Mouse (Mus musculus): ENCODE data around the gene 1700123O20Rik. TPM values are rescaled to one million over a fixed set of nuclear protein-coding genes. Genes with fewer than 3 reads are reported as not detected.
A peak's percentile ranks its signal among the peaks of the same experiment; 100 is the strongest.

Gene 1700123O20Rik
- total RNA-seq, 2 experiments from 2014 or later, result 25.8 to 27.8 TPM

- DNase-seq (ENCODE audit: low spot score in 2 of 2), result no peak
Observed at GRCm38 (mm10) chr14:54720654-54721350, 34.8 kb downstream of the 1700123O20Rik start.

GRCm38 (mm10) chr14:54721711-54722110 is 35.7 kb downstream of the 1700123O20Rik start:
- DNase-seq (ENCODE audit: low spot score in 2 of 2), result no peak

GRCm38 (mm10) chr14:54724049-54724448 is 38.0 kb downstream of the 1700123O20Rik start:
- DNase-seq (ENCODE audit: low spot score in 2 of 2), result no peak

DNA sequence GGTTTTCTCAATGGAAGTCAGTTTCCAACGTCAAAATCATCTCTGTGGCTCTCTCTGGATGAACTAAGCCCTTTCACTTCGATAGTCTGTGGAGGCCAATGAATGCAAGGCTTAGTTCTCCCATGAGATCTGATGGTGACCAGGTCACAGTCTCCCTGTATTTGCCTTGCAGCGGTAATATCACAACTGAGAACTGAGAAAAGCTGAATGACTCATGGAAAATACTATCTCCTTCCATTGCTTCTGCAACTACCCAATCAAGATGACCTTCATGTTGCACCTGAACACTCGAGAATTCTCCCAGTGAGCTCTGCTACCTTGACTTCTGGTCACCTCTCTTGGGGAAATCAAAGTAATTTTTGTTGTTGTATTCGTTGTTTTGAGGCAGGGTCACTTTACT is 41.5 kb downstream of the 1700123O20Rik start:
- DNase-seq (ENCODE audit: low spot score in 2 of 2), result no peak

- no peak for DNase-seq (ENCODE audit: low spot score in 2 of 2)
Observed at GRCm38 (mm10) chr14:54728823-54729653, 43.0 kb downstream of the 1700123O20Rik start.

DNA sequence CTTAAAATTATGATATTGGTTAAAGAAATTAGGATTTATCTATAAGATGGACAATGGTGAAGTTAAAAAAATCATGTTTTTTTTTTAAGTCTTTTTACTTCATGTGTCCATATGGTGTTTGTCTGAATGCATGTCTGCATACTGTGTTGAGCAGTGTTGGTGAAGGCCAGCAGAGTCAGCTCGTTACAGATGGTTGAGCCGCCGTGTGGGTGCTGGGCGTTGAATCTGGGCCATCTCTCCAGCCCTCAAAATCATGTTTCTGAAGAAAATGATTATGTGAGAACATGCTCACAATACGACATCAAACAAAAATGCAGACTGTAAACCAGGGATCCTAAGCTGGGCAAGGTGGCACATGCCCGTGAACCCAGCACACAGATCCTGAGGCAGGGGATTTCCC is 44.3 kb downstream of the 1700123O20Rik start:
- peak in 1 of 2 experiments; percentile 44 for DNase-seq (ENCODE audit: low spot score in 2 of 2)

DNA sequence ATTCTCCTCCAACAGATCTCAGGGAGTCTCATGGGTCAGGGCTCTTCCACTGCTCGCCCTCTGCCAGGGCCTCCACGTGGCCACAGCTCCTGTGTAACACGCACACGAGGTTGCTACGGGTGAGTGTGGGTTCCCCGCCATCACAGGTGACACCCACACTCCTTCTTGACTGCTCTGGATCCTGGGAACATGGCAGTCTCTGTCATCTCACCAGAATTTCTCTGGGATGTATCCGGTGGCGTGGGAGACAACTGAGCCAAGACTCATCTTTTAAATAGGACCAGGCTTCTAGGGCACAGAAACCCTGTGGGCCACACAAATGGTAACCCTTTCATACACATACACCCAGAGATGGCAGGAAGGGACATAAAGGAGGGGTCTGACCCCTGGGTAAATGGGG is 46.2 kb downstream of the 1700123O20Rik start:
- no peak for DNase-seq (ENCODE audit: low spot score in 2 of 2)

- DNase-seq (ENCODE audit: low spot score in 2 of 2), result no peak
Observed at GRCm38 (mm10) chr14:54734004-54734403, 48.0 kb downstream of the 1700123O20Rik start.

DNA sequence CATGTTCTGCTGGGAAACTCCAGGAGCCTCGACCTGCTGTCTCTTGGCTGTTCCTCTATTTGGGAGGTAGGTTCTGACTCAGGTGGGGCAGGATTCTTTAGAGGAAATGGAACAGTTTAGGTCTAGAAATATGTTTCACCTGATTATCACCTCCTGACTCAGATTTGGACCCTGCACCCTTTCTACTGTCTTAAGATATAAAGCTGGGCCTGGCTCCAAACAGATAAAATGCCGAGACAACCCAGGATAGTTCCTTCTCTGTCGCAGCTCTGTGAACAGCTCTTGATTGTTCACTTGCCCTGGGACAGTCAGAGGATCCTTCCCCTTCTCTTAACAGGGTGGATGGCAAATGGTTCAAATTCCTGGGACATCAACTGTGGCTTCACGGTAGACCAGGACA is 49.2 kb downstream of the 1700123O20Rik start:
- no peak for DNase-seq (ENCODE audit: low spot score in 2 of 2)

DNA sequence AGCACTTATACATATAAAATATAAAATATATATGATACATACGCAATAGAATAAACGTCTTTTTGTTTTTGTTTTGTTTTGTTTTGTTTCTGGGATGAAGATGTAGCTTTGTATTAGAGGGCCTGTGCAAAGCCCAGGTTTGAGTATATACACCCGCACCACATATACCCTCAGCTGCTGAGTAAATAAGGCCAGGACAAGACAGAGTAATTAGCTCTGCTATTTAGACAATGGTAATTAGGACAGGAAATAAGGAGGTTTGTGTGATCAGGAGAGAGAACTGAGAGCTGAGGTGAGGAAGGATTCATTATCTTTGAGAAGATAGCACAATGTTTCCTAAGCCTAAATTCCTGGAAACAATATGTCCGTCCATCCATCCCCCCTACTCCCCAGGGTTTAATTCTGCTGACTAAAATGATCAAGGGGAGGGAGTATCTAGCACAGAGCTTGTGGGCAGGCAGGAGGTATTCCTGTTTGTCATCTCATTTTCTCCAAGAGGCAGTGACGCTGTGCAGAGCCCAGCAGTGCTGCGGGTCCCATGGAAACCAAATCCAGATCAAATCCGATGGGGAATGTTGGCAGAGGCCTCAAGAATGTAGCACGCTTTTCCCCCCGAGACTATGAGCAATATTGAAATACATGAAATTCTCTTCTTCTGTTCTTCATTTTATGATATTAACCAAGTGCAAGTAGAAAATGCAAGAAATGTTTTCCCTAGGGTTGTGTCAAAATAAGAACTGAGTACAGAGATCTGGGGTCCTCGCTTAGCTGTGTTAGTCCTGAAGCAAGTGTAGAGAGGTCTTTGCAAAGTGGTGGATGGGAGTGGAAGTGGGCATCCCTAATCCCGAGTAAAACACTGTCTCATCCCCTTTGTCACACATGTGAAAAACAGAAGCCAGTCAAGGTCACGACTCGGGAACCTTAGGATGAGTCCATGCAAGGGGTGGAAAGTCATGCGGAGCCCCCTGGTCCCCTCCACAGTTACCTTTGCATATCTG is 50.8 kb downstream of the 1700123O20Rik start:
- DNase-seq (ENCODE audit: low spot score in 2 of 2), result peak in 1 of 2 experiments; percentile 57

DNA sequence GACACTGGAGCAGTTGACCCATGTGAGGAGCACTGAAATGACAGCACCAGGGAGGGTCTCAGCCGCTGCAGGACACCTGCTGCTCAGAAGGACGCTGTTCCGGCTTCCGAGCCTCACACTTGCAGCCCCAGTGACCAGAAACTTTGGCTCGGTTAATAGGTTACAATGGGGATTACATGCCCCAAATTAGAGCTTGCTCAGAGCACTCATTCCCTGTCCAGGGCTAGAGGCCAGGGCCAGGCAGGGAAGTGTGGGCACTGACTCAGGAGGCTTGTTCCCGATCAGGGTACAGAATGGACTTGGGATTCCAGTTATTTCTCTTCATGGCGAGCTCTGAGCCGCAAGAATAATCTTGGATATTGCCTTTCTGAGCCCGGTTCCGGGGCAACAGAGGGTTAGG is 51.6 kb downstream of the 1700123O20Rik start:
- DNase-seq (ENCODE audit: low spot score in 2 of 2), result no peak

Small RNA genes within 50 kb of the gene (microRNA-seq; reads per million reads assigned to microRNA genes)
- gene Mir6948, result 0 to 1.4 reads per million in 2 experiments

Other genes starting within 250 kb of the 1700123O20Rik start
- gene Lrp10, start 222.1 kb upstream of the 1700123O20Rik start, total RNA-seq (2021), result 10 to 100 TPM; 40.3 to 45.1 TPM
- gene Rem2, start 210.1 kb upstream of the 1700123O20Rik start, total RNA-seq (2021), result 10 to 100 TPM; 31.3 to 33.2 TPM
- gene Prmt5, start 168.7 kb upstream of the 1700123O20Rik start, total RNA-seq (2021), result 10 to 100 TPM; 74.9 to 75.2 TPM
- gene Haus4, start 131.6 kb upstream of the 1700123O20Rik start, total RNA-seq (2021), result 1 to 10 TPM; 4.1 to 4.2 TPM
- 1 to 10 TPM; 2.6 to 3.2 TPM for gene Ajuba, start 108.7 kb upstream of the 1700123O20Rik start, total RNA-seq (2021)
- gene 4931414P19Rik, start 80.2 kb upstream of the 1700123O20Rik start, total RNA-seq (2021), result 1 to 10 TPM; 4.3 to 5.6 TPM
- 100 to 1,000 TPM; 211 to 215 TPM for gene Psmb5, start 68.2 kb upstream of the 1700123O20Rik start, total RNA-seq (2021)
- under 1 TPM; 0.35 to 0.38 TPM for gene Psmb11, start 64.8 kb upstream of the 1700123O20Rik start, total RNA-seq (2021)
- gene Gm17606, start 45.3 kb upstream of the 1700123O20Rik start, total RNA-seq (2021), result not detected
- gene Cdh24, start 44.9 kb upstream of the 1700123O20Rik start, total RNA-seq (2021), result 10 to 100 TPM; 20.5 to 21.0 TPM
- gene Acin1, start 715 bp downstream of the 1700123O20Rik start, total RNA-seq (2021), result 100 to 1,000 TPM; 210 to 221 TPM
- gene Gm29776, start 12.6 kb downstream of the 1700123O20Rik start, total RNA-seq (2021), result under 1 TPM in 1 of 2 experiments, not detected in 1; 0.21 TPM
- not detected for gene Cebpe, start 26.0 kb downstream of the 1700123O20Rik start, total RNA-seq (2021)
- 10 to 100 TPM; 66.1 to 66.2 TPM for gene Slc7a8, start 95.7 kb downstream of the 1700123O20Rik start, total RNA-seq (2021)
- not detected for gene Rnf212b, start 127.9 kb downstream of the 1700123O20Rik start, total RNA-seq (2021)
- gene Homez, start 184.7 kb downstream of the 1700123O20Rik start, total RNA-seq (2021), result 10 to 100 TPM; 20.8 to 21.7 TPM
- gene Ppp1r3e, start 191.3 kb downstream of the 1700123O20Rik start, total RNA-seq (2021), result 10 to 100 TPM; 24.3 to 27.5 TPM
- gene Bcl2l2, start 197.2 kb downstream of the 1700123O20Rik start, total RNA-seq (2021), result 10 to 100 TPM; 95.3 to 96.8 TPM
- under 1 TPM; 0.30 to 0.88 TPM for gene Gm20521, start 197.2 kb downstream of the 1700123O20Rik start, total RNA-seq (2021)
- gene Pabpn1, start 206.3 kb downstream of the 1700123O20Rik start, total RNA-seq (2021), result 100 to 1,000 TPM; 256 to 278 TPM
- gene Slc22a17, start 226.9 kb downstream of the 1700123O20Rik start, total RNA-seq (2021), result 100 to 1,000 TPM; 676 to 680 TPM
- gene Efs, start 239.9 kb downstream of the 1700123O20Rik start, total RNA-seq (2021), result 10 to 100 TPM; 14.7 to 17.0 TPM
- not detected for gene Il25, start 246.5 kb downstream of the 1700123O20Rik start, total RNA-seq (2021)